Mouse (Mus musculus): ENCODE data around the gene Pole. TPM values are rescaled to one million over a fixed set of nuclear protein-coding genes. Genes with fewer than 3 reads are reported as not detected.

Pole gene
- total and polyA plus RNA-seq, 3 experiments = 46.0 to 60.2 (median 55.0) TPM

DNA sequence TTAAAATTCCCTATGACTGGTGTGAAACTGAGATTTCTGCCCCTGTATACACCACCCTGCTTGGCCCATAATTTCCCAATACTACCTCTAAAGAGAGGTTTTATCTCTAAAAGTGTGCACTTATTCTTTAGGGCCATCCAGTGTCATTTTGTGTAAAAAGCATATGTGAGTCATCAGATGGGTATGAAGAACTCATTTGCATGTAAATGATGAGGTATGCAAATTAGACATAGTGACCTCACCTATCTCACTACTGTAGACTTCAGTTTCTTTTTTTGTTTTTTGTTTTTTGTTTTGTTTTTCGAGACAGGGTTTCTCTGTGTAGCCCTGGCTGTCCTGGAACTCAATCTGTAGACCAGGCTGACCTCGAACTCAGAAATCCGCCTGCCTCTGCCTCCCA is 27.0 kb downstream of the Pole start (continued):
- TF ChIP-seq SMC3 (IDR thresholded peaks at IDR 0.05; ENCODE audit: low read depth, low read length) = no peak

DNA sequence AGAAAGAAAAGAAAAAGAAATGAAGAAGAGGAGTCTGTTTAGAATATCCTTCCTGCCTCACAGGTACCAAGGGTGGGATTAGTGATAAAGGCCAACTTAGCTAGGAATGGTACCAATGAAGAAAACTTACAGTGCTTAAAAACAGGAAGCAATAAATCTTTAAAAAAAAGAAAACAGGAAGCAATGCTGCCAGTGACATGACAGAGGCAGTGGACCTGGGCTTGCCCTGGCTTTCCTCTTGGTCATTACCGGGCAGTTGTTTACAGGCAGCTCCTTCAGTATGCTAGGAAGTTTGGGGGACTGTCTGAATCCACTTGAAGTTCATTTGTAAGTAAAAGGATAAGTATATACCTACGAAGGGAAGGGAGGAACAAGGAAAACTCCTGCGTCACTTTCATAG is 44.4 kb downstream of the Pole start:
- DNase-seq (ENCODE audit: extremely low read depth) = no peak
- H3K79me2 ChIP-seq (replicated peaks; ENCODE audit: control insufficient read depth, extremely low read depth, insufficient read depth, poor library complexity, severe bottlenecking) = no peaks in the 10 kb centered on the region
- no peak overlapping the region for H3K9ac ChIP-seq (ENCODE audit: insufficient read depth, low read depth)
- H3K4me1 ChIP-seq (ENCODE audit: control insufficient read depth in 1 of 2, insufficient read depth in 2 of 2) = no peaks in the 10 kb centered on the region
- no peaks in the 10 kb centered on the region for H3K9me3 ChIP-seq (replicated peaks; ENCODE audit: low read length)
- no peak overlapping the region for H3K4me3 ChIP-seq (replicated peaks in 1 of 3; ENCODE audit: low read depth in 2 of 3, low read length in 2 of 3, poor library complexity in 1 of 3)
- H3K27me3 ChIP-seq (replicated peaks) = no peaks in the 10 kb centered on the region
- dilution Hi-C loops (cut with MboI; ENCODE audit: extremely low pct_ligation_motif_present, extremely low pct_unique_long_range_greater_than_20kb, low sequenced_read_pairs) = no loop called here
- H3K27ac ChIP-seq (ENCODE audit: insufficient read depth, low read depth) = no peak overlapping the region
- peaks cover 83 to 90% of the 10 kb centered on the region in 2 experiments for H3K36me3 ChIP-seq (replicated peaks in 1 of 2; ENCODE audit: control insufficient read depth in 1 of 2, insufficient read depth in 1 of 2, low read length in 1 of 2)
- in situ Hi-C loops (cut with MboI; ENCODE audit: low pct_ligation_motif_present, low pct_unique_long_range_greater_than_20kb, low sequenced_read_pairs) = no loop called here
- no peak overlapping the region for H3K4me2 ChIP-seq (ENCODE audit: insufficient read depth, low read depth, poor library complexity, severe bottlenecking)
- TF ChIP-seq SIN3A (IDR thresholded peaks at IDR 0.05; ENCODE audit: low read length) (no peak), JUND (conservative IDR thresholded peaks at IDR 0.05; ENCODE audit: low read depth, low read length) (no peak), NRF1 (IDR thresholded peaks at IDR 0.05; ENCODE audit: low read depth, low read length) (no peak), GABPA (IDR thresholded peaks at IDR 0.05; ENCODE audit: insufficient replicate concordance, low read depth, low read length) (no peak), HCFC1 (IDR thresholded peaks at IDR 0.05; ENCODE audit: low read depth, low read length) (no peak), MXI1 (IDR thresholded peaks at IDR 0.05; ENCODE audit: low read depth, low read length) (no peak), KAT2A (IDR thresholded peaks at IDR 0.05; ENCODE audit: insufficient replicate concordance, low read length) (no peak), ZMIZ1 (IDR thresholded peaks at IDR 0.05; ENCODE audit: low read depth, low read length) (no peak), MAX (IDR thresholded peaks at IDR 0.05; ENCODE audit: low read length) (no peak), USF1 (IDR thresholded peaks at IDR 0.05; ENCODE audit: low read depth, low read length) (no peak), NELFE (IDR thresholded peaks at IDR 0.05; ENCODE audit: low read depth, low read length) (no peak)

DNA sequence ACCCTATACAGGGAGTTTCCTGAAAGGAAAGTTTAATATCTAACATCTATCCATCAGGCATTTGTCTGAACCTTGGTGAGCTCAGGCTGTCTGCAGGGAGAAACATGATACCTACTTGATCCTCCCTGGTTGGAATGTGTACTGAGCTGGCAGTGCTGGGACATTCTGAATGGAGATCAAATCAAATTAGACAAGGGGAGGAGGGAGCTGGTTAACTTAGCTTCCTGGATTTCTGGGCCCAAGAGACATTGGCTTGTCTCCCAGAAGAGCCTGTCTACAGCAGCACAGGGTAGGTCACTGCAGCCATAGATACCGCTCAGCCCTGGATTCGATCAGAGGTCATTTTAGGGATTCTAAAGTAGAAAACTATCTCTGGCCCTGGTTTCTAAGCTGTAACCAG is 52.7 kb downstream of the Pole start:
- Histone ChIP-seq H3K4me1 (ENCODE audit: control insufficient read depth in 1 of 2, insufficient read depth in 2 of 2) (no peaks in the 10 kb centered on the region), H3K36me3 (replicated peaks in 1 of 2; ENCODE audit: control insufficient read depth in 1 of 2, insufficient read depth in 1 of 2, low read length in 1 of 2) (peaks cover 48 to 89% of the 10 kb centered on the region in 2 experiments), H3K79me2 (replicated peaks; ENCODE audit: control insufficient read depth, extremely low read depth, insufficient read depth, poor library complexity, severe bottlenecking) (no peaks in the 10 kb centered on the region), H3K27ac (ENCODE audit: insufficient read depth, low read depth) (no peak overlapping the region), H3K4me3 (replicated peaks in 1 of 3; ENCODE audit: low read depth in 2 of 3, low read length in 2 of 3, poor library complexity in 1 of 3) (no peak overlapping the region), H3K9ac (ENCODE audit: insufficient read depth, low read depth) (no peak overlapping the region), H3K27me3 (replicated peaks) (no peaks in the 10 kb centered on the region), H3K4me2 (ENCODE audit: insufficient read depth, low read depth, poor library complexity, severe bottlenecking) (no peak overlapping the region), H3K9me3 (replicated peaks; ENCODE audit: low read length) (no peaks in the 10 kb centered on the region)
- in situ Hi-C loops (cut with MboI; ENCODE audit: low pct_ligation_motif_present, low pct_unique_long_range_greater_than_20kb, low sequenced_read_pairs) = no loop called here
- DNase-seq (ENCODE audit: extremely low read depth) = no peak
- dilution Hi-C loops (cut with MboI; ENCODE audit: extremely low pct_ligation_motif_present, extremely low pct_unique_long_range_greater_than_20kb, low sequenced_read_pairs) = no loop called here
- TF ChIP-seq MAX (IDR thresholded peaks at IDR 0.05; ENCODE audit: low read length) (no peak), TBP (conservative IDR thresholded peaks at IDR 0.05; ENCODE audit: low read depth, low read length) (no peak), PAX5 (IDR thresholded peaks at IDR 0.05; ENCODE audit: low read length) (no peak), MAZ (IDR thresholded peaks at IDR 0.05; ENCODE audit: low read depth, low read length) (no peak), TCF12 (IDR thresholded peaks at IDR 0.05; ENCODE audit: low read depth, low read length) (no peak), POLR2A (IDR thresholded peaks at IDR 0.05; ENCODE audit: low read depth, low read length) (no peak), ETS1 (conservative IDR thresholded peaks at IDR 0.05; ENCODE audit: low read depth, low read length) (no peak), JUND (conservative IDR thresholded peaks at IDR 0.05; ENCODE audit: low read depth, low read length) (no peak), ELF1 (IDR thresholded peaks at IDR 0.05; ENCODE audit: low read depth, low read length) (no peak), CHD1 (IDR thresholded peaks at IDR 0.05; ENCODE audit: low read depth, low read length) (no peak), NRF1 (IDR thresholded peaks at IDR 0.05; ENCODE audit: low read depth, low read length) (no peak), SMC3 (IDR thresholded peaks at IDR 0.05; ENCODE audit: low read depth, low read length) (no peak), MEF2A (IDR thresholded peaks at IDR 0.05; ENCODE audit: borderline replicate concordance, low read depth, low read length) (no peak), MYC (IDR thresholded peaks at IDR 0.05; ENCODE audit: low read depth, low read length) (no peak), UBTF (IDR thresholded peaks at IDR 0.05; ENCODE audit: low read depth, low read length) (no peak), JUN (IDR thresholded peaks at IDR 0.05; ENCODE audit: insufficient read depth, low read depth, low read length) (no peak), POLR2AphosphoS2 (IDR thresholded peaks at IDR 0.05; ENCODE audit: low read depth, low read length) (no peak), HCFC1 (IDR thresholded peaks at IDR 0.05; ENCODE audit: low read depth, low read length) (no peak)

Data from CH12.LX (cell line).